Mouse (Mus musculus) c-Kit-positive CD71-positive TER-119-negative erythroid progenitor cells, embryonic 14.5 days (primary cell): ENCODE data around the gene Pdia4.
"Not testable (repeated sequence)": the region's sequence is repeated elsewhere in the genome, so short reads cannot be mapped to it uniquely, and the experiment has no call there.

Experiments
- DNase-seq: peaks from one replicate; pipeline ENCODE4 v3.0.0-alpha.2; 2013; ENCODE audit warnings: low read depth

Gene Pdia4

DNA sequence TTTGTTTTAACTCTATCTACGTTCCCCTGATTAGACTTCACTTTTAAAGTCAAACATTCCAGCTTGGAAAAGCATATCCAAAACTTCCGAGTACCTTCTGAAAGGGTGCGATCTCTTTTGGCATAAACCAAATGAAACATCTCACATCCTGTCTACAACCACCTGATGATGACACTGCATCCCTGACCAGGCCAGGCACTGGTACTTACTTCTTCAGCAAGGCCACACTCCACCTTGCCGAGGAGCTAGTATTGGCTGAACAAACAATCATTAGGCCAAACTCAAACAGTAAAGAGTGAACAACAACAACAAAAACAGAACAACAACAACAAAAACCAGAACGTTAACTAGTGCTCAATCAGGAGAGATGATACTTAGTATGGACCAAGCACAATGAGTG, 1.9 kb downstream of the Pdia4 start:
- no peak for DNase-seq

- no peak for DNase-seq
Measured at GRCm38 (mm10) chr6:47810181-47810580, 3.0 kb downstream of the Pdia4 start.

GRCm38 (mm10) chr6:47809053-47809452, 4.2 kb downstream of the Pdia4 start:
- no peak for DNase-seq

GRCm38 (mm10) chr6:47808545-47808944, 4.7 kb downstream of the Pdia4 start:
- DNase-seq, result no peak

DNA sequence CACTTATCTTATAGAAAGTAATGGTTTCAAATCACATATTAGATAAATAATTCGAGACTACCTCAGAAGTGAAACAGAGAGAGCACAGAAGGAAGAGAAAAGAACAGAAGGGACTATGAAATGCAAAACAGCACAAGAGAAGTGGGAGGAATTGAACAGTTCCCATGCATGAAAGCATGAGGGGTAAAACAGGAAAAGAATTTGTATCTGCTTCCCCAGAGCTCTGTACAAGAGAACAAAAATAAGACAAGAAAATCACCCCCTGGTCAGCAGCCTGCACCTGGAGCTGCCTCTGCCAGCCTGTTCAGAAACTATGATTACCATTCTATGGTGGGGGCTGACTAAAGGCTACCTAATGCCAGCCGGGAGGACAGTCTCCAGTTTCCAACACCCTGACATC, 5.8 kb downstream of the Pdia4 start:
- no peak for DNase-seq

DNA sequence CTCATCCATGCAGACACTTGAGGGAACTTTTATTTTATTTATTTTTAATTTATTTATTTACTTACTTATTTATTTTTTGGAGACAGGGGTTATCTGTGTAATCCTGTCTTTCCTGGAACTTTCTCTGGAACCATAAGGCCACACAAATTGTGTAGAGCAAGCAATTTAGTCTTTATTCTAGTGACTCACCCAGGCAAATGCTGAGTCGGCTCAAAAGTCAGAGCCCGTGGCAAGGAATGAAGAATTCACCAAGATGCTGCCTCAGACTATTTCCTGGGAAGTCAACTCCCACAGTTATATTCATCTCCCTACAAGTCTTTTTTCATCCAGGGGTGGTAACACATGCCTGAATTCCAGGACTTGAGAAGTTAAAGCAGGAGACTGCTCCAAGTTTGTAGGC, 7.7 kb downstream of the Pdia4 start:
- no peak for DNase-seq

DNA sequence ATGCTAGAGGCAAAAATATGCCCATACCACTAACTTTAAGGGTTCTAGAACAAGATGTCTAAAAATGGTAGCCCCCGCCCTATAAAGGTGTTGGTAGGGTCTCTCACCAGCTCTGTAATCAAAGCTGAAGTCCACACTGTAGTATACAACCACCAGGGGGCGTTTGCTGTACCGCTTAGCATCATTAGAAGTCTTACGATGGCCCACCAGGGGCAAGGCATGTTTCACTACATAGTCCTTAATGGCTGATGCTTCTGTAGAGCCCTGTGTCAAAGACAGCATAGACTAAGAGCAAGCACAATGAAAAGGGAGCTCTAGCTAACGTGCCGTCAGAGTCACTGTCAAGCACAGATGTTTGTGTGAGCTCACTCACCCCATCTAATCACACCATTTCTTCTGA, 14.2 kb downstream of the Pdia4 start:
- peak; percentile 63 for DNase-seq

DNA sequence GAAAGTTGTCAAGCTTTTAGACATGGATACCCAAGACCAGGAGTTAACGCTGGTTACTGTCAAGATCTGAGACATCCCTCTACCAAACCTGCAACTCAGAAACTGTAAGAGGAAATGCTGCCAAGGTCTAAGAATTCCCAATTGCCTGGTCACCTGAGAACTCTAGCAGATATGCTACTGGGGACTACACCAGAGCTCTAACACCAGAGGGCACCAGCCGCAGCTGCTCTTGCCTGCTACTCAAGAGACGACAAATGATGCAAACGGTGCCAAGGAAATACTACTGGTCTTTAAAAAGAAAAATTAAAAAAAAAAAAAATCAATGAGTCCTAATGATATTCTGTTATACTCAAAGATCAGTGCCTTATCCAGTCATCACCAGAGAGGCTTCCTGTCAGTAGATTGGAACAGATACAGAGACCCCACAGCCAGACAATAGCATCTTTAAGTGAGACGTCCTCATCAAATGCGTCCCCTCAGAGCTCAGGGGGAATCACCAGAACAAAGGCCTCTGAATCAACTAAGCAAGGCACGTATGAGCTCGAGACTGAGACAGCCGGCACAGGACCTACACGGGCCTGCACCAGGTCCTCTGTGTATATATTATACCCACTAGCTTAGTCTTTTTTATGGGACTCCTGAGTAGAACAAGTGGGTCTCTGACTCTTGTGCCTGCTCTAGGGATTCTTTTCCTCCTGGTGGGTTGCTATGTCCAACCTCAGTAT, 19.0 kb downstream of the Pdia4 start:
- DNase-seq, result no peak

DNA sequence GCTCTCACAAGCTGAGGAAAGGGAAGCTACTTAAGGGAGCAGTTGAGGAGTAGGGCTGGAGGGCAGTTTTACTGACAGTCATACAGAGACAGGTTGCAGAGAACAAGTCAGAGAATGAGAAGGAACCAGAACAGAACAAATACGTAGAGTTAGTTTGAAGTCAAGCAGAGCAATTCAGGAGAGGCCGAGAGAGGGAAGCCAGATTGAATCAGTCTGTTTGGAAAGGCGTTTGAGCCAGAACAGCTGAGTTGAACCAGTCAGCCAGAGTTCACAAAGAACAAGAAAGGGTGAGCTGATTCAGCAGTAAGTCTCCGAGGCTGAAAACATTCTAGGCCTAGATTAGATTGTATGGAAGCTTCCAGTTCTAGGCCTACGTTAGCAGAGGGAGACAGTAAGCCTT, 19.9 kb downstream of the Pdia4 start:
- DNase-seq, result no peak

DNA sequence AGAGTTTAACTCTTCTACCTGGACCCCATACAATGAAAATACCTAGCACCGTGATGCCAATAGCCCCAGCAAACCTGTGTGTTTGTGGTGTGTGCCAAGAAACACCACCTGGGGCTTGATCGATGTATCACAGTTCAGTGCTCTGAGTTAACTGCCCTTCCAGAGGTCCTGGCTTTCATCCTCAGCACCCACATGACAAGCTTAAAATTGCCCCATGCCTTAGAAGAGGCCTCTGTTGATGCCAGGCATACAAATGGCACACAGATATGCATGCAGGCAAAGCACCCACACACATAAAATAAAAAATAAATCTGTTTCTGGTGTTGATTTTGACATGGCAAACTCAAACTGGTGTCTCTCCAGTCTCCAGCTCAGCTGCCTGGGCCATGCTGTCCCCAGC, 20.7 kb downstream of the Pdia4 start:
- no peak for DNase-seq

GRCm38 (mm10) chr6:47790745-47791144, 22.5 kb downstream of the Pdia4 start:
- DNase-seq, result peak; percentile 57

DNA sequence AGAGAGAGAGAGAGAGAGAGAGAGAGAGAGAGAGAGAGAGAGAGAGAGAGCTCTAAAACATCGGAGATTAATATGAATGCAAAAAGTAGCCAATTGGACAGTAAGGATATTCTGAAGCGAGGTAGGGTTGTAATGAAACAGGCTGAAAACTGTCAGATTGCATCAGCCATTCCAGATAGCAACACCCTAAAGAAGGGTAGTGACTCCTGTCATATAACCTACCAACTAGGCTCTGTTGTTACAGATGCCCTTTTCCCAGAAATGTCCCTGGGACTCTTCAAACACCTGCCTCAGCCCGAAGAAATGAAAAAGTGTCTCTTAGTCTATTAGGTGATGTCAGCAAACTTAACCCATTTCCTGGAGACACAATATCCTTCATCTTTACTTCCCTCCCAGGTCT, 24.4 kb downstream of the Pdia4 start:
- no peak for DNase-seq

GRCm38 (mm10) chr6:47787941-47788736, 25.1 kb downstream of the Pdia4 start:
- DNase-seq, result peak; percentile 71

GRCm38 (mm10) chr6:47784707-47785412, 28.4 kb downstream of the Pdia4 start:
- no peak for DNase-seq

GRCm38 (mm10) chr6:47781091-47781968, 31.9 kb downstream of the Pdia4 start:
- peak; percentile 74 for DNase-seq

- DNase-seq, result peak; percentile 75
Measured at GRCm38 (mm10) chr6:47780576-47781013, 32.6 kb downstream of the Pdia4 start.

- DNase-seq, result not testable (repeated sequence)
Measured at GRCm38 (mm10) chr6:47771760-47772159, 41.5 kb downstream of the Pdia4 start.

- not testable (repeated sequence) for DNase-seq
Measured at GRCm38 (mm10) chr6:47771113-47771512, 42.1 kb downstream of the Pdia4 start.

- not testable (repeated sequence) for DNase-seq
Measured at GRCm38 (mm10) chr6:47769861-47770260, 43.4 kb downstream of the Pdia4 start.

- DNase-seq, result not testable (repeated sequence)
Measured at GRCm38 (mm10) chr6:47768520-47768919, 44.7 kb downstream of the Pdia4 start.

GRCm38 (mm10) chr6:47767355-47767754, 45.9 kb downstream of the Pdia4 start:
- DNase-seq, result not testable (repeated sequence)

- DNase-seq, result not testable (repeated sequence)
Measured at GRCm38 (mm10) chr6:47762686-47763085, 50.5 kb downstream of the Pdia4 start.
